Mouse (Mus musculus): Measurements from ENCODE around the gene Cenpt.

Cenpt gene

DNA sequence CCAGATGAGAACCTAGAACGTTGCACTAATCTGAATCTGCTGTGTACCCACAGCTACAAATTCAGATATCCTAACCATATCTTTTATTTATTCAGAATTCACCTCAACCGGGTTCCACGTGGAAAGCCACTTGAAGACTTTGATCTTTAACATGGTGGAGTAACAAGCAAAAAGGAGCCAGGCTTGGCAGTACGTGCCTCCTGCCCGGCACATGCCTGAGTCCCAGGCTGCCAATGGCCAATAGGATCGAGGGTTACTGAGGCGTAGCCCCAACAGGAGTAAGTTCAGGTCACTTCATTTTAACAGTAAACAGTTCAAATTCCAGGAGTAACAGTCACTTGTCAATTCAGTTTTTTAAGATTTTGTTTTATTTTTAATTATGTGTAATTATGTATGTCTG lies 48.3 kb downstream of the Cenpt start:
- DNase-seq = no peak

DNA sequence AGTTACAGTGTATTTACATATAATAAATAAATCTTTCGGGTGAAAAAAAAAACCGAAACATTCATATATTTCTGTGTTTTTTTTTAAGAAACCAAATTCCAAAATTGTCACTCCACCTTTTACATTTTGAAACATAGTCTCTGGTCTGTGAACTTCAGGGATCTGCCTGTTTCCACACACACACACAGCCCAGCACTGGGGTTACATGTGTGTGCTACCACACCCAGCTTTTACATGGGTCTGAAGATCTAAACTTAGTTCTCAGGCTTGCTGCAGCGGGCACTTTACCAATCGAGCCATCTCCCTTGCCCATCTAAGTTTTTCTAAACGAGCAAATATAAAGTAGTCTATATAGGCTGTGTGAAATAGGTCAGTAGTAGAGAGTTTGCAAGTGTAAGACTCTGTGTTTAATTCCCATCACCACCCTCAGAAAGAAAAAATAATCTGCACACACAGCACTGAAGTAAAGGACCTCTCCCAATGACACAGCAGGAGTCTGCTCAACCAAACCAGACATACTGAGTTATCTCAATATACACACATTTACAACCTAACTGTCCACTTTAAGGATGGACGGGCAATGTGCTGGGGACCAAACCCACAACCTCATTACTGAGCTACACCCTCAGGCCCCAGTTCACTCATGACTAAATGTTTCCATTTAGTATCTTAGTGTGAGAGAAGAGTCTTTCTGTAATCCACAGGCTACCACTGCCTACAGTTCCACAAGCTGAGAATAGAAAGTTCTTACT lies 51.7 kb downstream of the Cenpt start:
- peak; percentile 80 for DNase-seq

DNA sequence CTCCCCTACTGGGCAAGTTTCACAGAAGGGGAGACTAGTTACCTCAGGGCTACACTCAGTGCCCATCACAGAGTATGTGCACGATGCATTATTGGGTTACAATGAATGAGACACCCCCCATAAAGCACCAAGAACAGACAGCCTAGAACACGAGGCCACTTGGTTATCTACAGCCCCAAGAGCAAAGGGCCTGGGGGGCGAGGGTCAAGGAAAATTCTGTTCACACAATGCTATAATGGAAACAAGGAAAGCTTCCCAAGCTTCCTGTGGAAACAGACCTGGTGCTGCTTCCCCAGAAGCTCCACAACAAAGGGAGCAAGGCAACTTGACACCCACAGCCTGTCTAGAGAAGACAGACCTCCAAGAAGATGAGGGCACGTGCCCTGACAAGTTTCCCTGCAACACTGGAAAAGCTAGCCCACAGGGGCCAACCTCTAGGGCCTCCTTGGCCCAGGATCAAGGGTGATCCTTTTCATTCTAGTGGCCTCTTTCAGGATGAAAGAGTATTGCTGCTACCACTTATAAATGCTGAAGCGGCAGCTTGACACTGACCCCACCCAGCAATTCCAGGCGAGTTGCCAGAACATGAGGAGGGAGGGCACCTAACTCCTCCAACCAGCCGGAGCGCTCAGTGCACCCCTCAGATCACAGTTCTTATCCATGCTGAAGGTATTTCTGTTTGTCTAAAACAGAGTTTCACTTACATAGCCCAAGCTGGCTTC lies 53.8 kb downstream of the Cenpt start:
- peak; percentile 82 for DNase-seq

DNA sequence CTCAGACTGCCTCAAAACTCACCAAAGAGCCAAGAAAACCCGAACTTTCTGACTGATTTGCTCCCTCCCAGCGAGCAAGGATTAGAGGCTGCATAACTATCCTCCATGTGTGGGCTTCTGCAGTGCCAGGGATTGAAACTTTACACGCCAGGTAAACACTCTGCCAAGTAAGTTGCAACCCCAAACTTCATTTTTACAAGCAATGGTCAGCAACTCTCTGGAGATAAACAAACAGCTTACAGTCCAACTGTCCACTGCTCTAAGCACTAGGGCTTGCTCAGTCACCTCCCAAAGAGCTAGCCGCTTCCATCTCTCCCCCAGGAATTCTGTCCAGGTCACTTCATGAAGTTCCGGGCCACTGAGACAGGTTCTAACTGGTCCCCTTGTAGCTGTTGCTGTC lies 54.7 kb downstream of the Cenpt start:
- DNase-seq = no peak

DNA sequence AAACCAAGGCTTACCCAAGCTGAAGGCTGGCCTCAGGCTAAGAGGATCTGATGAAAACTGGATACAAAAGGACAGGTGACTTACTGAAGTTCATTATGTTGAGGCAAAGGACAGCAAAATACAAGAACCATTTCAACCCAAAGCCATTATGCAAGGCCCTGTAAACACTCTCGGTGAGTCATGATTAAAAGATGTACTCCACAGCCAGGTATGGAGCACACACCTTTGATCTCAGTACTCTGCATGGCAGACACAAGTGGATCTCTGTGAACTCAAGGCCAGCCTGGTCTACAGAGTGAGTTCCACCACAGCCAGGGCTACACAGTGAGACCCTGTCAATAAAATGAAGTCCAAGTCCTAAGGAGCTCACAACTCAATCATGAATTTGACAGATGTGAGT lies 57.3 kb downstream of the Cenpt start:
- no peak for DNase-seq
